Mouse (Mus musculus) neural tube, embryonic 14.5 days (tissue): ENCODE results near the gene Rb1. TPM values are rescaled to one million over a fixed set of nuclear protein-coding genes. Genes with fewer than 3 reads are reported as not detected.
A peak's percentile ranks its signal among the peaks of the same experiment; 100 is the strongest.

Experiments
- ATAC-seq: fragments of 200-750 bp; cut with Nextera tagmentation; 2 replicates; pipeline ENCODE4 v1.8.0; 2017; ENCODE audit warnings: low read depth, mild to moderate bottlenecking, moderate TSS enrichment, moderate library complexity
- H3K27ac ChIP-seq: fragments of 300-500 bp; sonication (generic); 2 replicates; pipeline ENCODE4 v1.5.1; 2014; ENCODE audit warnings: low read depth, mild to moderate bottlenecking, control low read depth, low read length, moderate library complexity, mixed read lengths
- H3K27me3 ChIP-seq: fragments of 300-500 bp; sonication (generic); 2 replicates; pipeline ENCODE4 v1.6.1; 2014; ENCODE audit warnings: low read length; ENCODE audit not compliant: control insufficient read depth, insufficient read depth
- H3K36me3 ChIP-seq: fragments of 300-500 bp; sonication (generic); 2 replicates; pipeline ENCODE4 v1.6.1; 2014; ENCODE audit warnings: low read length, mixed read lengths; ENCODE audit not compliant: control insufficient read depth, insufficient read depth
- H3K4me1 ChIP-seq: fragments of 300-500 bp; sonication (generic); 2 replicates; pipeline ENCODE4 v1.6.1; 2014; ENCODE audit warnings: low read length; ENCODE audit not compliant: control insufficient read depth, insufficient read depth
- H3K4me2 ChIP-seq: fragments of 300-500 bp; sonication (generic); 2 replicates; pipeline ENCODE4 v1.6.1; 2014; ENCODE audit warnings: mild to moderate bottlenecking, low read depth, low read length, control low read depth
- H3K4me3 ChIP-seq: fragments of 300-500 bp; sonication (generic); 2 replicates; pipeline ENCODE4 v1.5.1; 2014; ENCODE audit warnings: low read depth, low read length, control low read depth, mixed read lengths
- H3K9ac ChIP-seq: fragments of 300-500 bp; sonication (generic); replicated peaks from 2 replicates; pipeline ENCODE4 v1.6.1; 2014; ENCODE audit warnings: low read depth, mild to moderate bottlenecking, control low read depth, low read length, mixed read lengths
- H3K9me3 ChIP-seq: fragments of 300-500 bp; sonication (generic); 2 replicates; pipeline ENCODE4 v1.6.1; 2016; ENCODE audit warnings: low read length; ENCODE audit not compliant: control insufficient read depth
- WGBS: fragments of 180-500 bp; shearing (Covaris S2); extraction: QIAGEN DNeasy Blood & Tissue Kit; methylation state at CpG from one replicate; pipeline ENCODE4 v1.1.7; 2014; 5-methylcytosine and 5-hydroxymethylcytosine counted together
- polyA plus RNA-seq: library from polyadenylated mRNA; unstranded; fragments of >200 nt; fragmentation: Nextera tagmentation; extraction: Ambion mirVana; gene quantifications from 2 replicates; pipeline ENCODE4 v1.2.1, GENCODE M21; 2014

Rb1 gene
- polyA plus RNA-seq, 1 experiment from 2014 or later: 33.8 TPM

DNA sequence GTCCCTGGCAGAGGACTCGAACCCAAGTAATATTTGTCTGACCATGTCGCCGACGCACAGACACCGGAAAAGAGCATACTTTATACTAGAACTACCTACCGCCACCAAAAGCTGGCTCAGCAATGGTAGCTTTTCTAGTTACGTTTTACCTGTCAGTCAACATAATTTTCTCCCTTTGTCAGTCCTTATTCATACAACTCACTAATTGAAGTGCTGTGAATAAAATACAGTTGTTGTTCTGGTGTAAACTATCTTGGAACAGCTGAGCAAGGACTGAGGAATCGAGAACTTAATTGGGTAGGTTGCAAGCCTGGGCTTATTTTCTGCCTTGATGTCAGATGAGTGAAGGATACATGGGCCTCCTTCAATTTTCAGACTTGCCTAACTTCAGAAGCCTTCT, 889 bp upstream of the Rb1 start:
- peaks cover 2% of the 10 kb centered on the region; the same call in 1 of the 2 replicates for H3K27me3 ChIP-seq
- peak; percentile 25; the same call in 1 of the 2 replicates for ATAC-seq
- peak overlapping the region; percentile 93 for H3K9ac ChIP-seq
- H3K27ac ChIP-seq: peak overlapping the region; percentile 96
- H3K9me3 ChIP-seq: no peaks in the 10 kb centered on the region
- peaks cover 6% of the 10 kb centered on the region; the same call in 1 of the 2 replicates for H3K4me1 ChIP-seq
- peak overlapping the region; percentile 92 for H3K4me3 ChIP-seq
- H3K36me3 ChIP-seq: no peaks in the 10 kb centered on the region
- 5% methylated on average over 8 of the region's 8 CpGs for WGBS
- peak overlapping the region; percentile 68 for H3K4me2 ChIP-seq

DNA sequence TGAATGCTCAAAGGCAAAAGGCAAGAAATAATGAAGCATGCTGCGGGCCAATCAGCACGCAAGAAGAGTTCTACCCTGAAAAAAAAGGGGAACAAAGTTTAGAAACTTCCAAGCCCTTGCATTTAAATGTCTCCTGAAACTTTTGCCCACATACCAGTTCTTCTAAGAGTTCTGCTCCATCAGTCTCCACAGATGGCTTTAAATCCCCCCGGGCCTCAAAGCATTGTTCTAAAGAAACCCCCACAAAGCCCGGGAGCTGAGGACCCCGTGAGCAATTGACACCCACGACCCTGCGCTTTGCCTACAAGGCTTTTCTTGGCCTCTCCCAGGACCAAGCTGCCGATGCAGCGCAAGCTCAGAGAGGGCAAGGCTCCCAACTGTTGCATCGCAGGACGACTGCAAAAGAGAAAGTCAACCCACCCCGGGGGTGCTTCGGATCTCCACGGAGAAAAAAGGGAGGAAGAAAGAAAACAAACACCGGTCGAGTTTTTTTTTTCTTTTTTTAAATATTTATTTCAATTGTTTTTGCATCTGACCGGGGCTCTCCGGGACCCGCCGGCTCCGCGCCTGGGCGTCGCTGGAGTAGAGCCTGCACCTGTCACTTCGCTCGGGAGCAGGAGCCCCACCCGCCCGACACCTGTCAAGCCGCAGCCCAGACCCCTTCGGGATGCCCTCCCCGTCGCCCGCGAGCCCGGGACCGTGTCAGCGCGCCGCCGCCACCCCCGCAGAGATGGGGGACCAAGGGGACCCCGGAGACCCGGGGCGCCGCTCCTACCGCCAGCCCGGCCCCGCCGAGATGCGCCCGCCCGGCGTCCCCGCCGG, 777 bp downstream of the Rb1 start:
- Histone ChIP-seq H3K4me2 (peak overlapping the region; percentile 62), H3K4me1 (peaks cover 6% of the 10 kb centered on the region; the same call in 1 of the 2 replicates), H3K4me3 (peak overlapping the region; percentile 92), H3K27me3 (peaks cover 2% of the 10 kb centered on the region; the same call in 1 of the 2 replicates), H3K36me3 (no peaks in the 10 kb centered on the region), H3K9ac (peak overlapping the region; percentile 93), H3K27ac (peak overlapping the region; percentile 96), H3K9me3 (no peaks in the 10 kb centered on the region)
- peak; percentile 72 for ATAC-seq
- under 1% methylated on average over 35 of the region's 55 CpGs for WGBS

DNA sequence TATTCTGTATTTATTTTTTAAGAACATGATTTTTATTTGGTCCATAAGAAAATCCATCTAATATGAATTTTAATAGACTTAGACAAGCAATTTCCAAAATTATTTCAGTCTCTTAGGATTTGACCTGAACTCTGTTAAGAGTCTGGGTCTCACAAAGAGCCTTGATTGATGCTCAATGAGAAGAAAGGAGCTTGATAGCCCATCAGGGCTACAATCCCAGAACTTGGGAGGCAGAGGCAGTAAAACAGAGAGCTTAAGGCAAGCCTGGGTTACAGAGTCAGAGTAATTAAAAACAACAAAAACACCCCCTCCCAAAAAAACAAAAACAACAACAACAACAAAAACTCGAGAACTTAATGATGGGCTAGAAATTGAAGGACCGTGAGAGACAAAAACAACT, 1.7 kb downstream of the Rb1 start:
- WGBS: 10% methylated on average over 2 of the region's 2 CpGs
- peaks cover 6% of the 10 kb centered on the region; the same call in 1 of the 2 replicates for H3K4me1 ChIP-seq
- H3K9me3 ChIP-seq: no peaks in the 10 kb centered on the region
- no peak overlapping the region for H3K27ac ChIP-seq
- no peaks in the 10 kb centered on the region for H3K36me3 ChIP-seq
- no peak for ATAC-seq
- H3K4me3 ChIP-seq: no peak overlapping the region
- H3K4me2 ChIP-seq: peak overlapping the region; percentile 18; the same call in 1 of the 2 replicates
- H3K27me3 ChIP-seq: peaks cover 2% of the 10 kb centered on the region; the same call in 1 of the 2 replicates
- no peak overlapping the region for H3K9ac ChIP-seq

DNA sequence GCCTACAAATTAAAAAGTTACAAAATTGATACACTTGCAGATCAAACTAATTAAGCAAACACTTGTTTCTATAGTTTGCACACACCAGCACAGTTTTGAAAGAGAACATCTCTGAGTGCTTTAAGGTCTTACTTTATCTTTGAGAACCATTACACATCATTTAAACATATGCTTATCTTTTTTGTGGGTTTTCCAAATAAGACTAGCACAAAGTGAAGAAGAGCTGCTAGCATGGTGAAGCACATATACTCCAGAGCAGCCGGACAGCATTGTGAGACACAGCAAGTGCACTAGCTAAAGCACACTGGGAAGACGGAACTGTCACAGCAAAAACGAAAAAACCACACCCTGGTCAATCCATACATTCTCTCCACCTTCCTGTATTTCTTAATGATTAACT, 3.5 kb downstream of the Rb1 start:
- Histone ChIP-seq H3K4me3 (no peak overlapping the region), H3K27ac (no peak overlapping the region), H3K4me2 (no peak overlapping the region), H3K4me1 (peaks cover 6% of the 10 kb centered on the region; the same call in 1 of the 2 replicates), H3K9ac (no peak overlapping the region), H3K9me3 (no peaks in the 10 kb centered on the region), H3K27me3 (peaks cover 2% of the 10 kb centered on the region; the same call in 1 of the 2 replicates), H3K36me3 (no peaks in the 10 kb centered on the region)
- ATAC-seq: no peak
- 85% methylated on average over 3 of the region's 3 CpGs for WGBS

DNA sequence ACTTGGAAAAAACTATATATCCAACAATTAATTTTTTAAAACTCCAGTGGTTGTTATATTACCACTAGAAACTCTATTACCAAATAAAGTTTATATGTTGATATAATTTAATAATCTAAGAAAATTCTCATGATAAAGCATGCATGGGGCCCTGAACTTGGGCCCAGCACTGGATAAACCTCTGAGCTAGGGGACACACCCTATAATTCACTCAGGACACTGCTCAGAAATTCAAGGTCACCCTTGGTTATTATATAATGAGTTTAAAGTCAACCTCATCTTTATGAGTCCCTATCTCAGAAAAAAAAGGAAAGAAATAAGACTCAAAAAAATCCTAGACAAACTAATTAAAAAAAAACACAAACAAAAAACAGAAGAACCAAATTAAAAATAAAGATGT, 8.7 kb downstream of the Rb1 start:
- Histone ChIP-seq H3K9ac (no peak overlapping the region), H3K4me2 (no peak overlapping the region), H3K4me3 (no peak overlapping the region), H3K9me3 (no peaks in the 10 kb centered on the region), H3K36me3 (no peaks in the 10 kb centered on the region), H3K27ac (no peak overlapping the region), H3K4me1 (no peaks in the 10 kb centered on the region), H3K27me3 (no peaks in the 10 kb centered on the region)
- no peak for ATAC-seq

DNA sequence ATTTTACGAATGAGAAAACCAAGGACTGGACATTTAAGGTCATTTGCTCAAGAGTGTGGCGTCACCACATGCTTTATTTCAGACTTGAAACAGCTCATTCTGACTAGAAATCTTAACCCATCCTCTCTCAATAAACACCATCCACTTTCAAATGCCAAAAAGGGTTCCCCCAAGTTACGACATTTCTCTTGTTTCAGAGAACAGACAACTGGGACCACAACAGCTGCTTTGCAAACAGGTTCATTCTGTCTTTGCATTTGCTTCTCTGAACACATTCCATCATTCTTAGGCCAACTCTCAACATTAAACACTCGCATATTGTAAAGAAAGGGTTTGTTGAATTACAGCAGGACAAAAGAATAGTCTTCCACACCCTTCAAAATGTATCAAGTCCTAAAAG, 11.8 kb downstream of the Rb1 start:
- no peak overlapping the region for H3K9ac ChIP-seq
- H3K36me3 ChIP-seq: no peaks in the 10 kb centered on the region
- H3K4me3 ChIP-seq: no peak overlapping the region
- no peak for ATAC-seq
- WGBS: 76% methylated on average over 4 of the region's 4 CpGs
- no peaks in the 10 kb centered on the region for H3K4me1 ChIP-seq
- H3K4me2 ChIP-seq: no peak overlapping the region
- H3K27me3 ChIP-seq: no peaks in the 10 kb centered on the region
- H3K27ac ChIP-seq: no peak overlapping the region
- H3K9me3 ChIP-seq: no peaks in the 10 kb centered on the region

DNA sequence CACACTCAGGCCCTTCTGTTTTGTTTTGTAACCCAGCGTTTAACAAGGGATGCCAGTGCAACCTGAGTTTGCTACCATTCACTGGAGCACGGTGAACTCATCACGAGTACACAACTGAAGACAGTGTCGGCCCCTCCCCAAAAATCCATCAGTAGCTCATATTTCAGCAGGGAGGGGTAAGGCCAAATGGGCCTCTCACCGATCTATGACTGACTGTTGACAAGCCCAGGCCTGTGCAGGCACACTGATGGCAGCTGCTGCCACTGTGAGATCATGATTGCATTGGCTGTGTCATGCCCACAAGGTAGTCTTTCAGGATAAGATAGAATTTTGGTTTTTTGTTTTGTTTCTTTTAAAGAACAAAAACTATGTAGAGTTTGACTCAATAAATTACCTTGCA, 12.2 kb downstream of the Rb1 start:
- H3K27ac ChIP-seq: no peak overlapping the region
- ATAC-seq: no peak
- no peak overlapping the region for H3K4me3 ChIP-seq
- H3K36me3 ChIP-seq: no peaks in the 10 kb centered on the region
- H3K4me1 ChIP-seq: no peaks in the 10 kb centered on the region
- H3K9ac ChIP-seq: no peak overlapping the region
- no peaks in the 10 kb centered on the region for H3K27me3 ChIP-seq
- no peaks in the 10 kb centered on the region for H3K9me3 ChIP-seq
- no peak overlapping the region for H3K4me2 ChIP-seq
- WGBS: 69% methylated on average over 5 of the region's 5 CpGs

DNA sequence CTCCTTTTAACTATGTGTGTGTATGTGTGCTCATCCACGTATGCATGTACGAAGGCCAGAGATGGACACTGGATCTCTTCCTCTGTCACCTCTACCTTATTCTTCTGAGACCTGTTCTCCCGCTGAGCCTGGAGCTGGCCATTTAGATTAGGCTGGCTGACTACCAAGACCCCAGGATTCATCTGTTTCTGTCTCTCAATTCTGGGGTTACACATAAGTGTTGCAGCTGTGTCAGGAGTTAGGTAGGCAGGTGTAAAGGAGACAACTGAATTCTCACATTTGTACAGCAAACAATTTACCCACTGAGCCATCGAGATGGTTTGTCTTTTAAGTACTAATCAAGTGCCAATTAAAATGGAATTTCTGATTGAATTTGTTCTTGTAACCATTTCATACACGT, 12.7 kb downstream of the Rb1 start:
- Histone ChIP-seq H3K4me3 (no peak overlapping the region), H3K4me1 (no peaks in the 10 kb centered on the region), H3K9me3 (no peaks in the 10 kb centered on the region), H3K4me2 (no peak overlapping the region), H3K9ac (no peak overlapping the region), H3K36me3 (no peaks in the 10 kb centered on the region), H3K27me3 (no peaks in the 10 kb centered on the region), H3K27ac (no peak overlapping the region)
- no peak for ATAC-seq
- WGBS: 84% methylated on average over 5 of the region's 5 CpGs

DNA sequence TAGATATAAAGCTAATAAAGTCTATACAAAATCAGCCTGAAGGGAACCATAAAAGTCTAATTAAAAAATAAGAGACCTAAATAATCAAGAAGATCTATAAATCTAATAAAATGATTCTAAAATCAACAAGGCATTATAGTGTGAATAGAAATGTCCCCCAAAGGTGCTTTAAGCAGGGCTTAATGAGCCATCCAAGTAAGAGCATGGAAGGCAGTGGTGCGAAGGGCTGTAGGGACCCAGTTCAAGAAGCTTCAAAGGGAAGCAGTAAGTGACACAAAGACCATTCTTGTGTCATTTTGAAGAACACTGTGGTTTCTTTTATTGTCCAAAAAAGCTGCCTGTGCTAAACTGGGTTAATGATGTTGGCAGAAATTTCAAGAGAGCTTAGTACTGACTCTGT, 18.1 kb downstream of the Rb1 start:
- Histone ChIP-seq H3K27me3 (no peaks in the 10 kb centered on the region), H3K4me1 (no peaks in the 10 kb centered on the region), H3K27ac (no peak overlapping the region), H3K4me3 (no peak overlapping the region), H3K9ac (no peak overlapping the region), H3K4me2 (no peak overlapping the region), H3K9me3 (no peaks in the 10 kb centered on the region), H3K36me3 (no peaks in the 10 kb centered on the region)
- 33% methylated on average over 1 of the region's 1 CpGs for WGBS
- no peak; the same call in 1 of the 2 replicates for ATAC-seq
